In the genomic region with DNA sequence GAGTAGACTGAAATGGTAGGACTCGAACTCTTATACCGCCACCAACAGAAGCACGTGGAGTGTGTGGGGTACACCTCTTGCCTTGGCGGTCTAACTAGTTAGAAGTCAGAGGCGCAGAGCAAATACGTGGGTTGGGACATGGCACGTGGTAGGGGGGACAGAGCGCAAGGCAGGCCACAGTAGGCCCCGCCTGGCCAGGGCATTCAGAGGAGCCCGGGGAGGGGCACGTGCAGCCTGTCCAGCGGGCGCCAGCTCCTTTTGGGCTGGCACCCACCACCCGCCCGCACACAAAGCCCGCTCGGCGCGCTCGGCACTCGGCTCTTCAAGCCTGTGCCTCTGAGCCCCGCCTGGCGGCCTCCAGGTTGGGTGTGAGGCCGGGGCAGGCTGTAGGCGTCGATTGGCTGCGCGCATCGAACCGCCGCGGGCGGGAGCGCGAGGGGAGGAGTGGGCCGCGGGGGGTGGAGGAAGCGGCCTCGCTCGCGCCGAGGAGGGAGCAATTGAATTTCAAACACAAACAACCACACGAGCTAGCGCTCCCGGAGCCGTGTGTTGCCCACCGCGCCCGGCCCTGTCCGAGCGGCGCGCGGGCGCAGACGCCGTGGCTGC, we compare ENCODE assay signal across 1 mouse cellular context.
A peak's percentile ranks its signal among the peaks of the same experiment; 100 is the strongest.
TF ChIP-seq lines count a peak whose summit lies in the region.

Gene Hdgf, plus strand, starts transcription at position 442 of the 606 bp plus-strand sequence.

TF ChIP-seq in MEL, 35 proteins besides CTCF, POLR2A, EP300 and RAD21 (continued from another document):
- TF ChIP-seq HCFC1 (IDR thresholded peaks at IDR 0.05; ENCODE audit: low read depth, low read length) = peak; percentile 95
- peak; percentile 71; the same call in 1 of the 2 replicates for TF ChIP-seq GABPA (IDR thresholded peaks at IDR 0.05; ENCODE audit: low read depth, low read length)
- no peak for TF ChIP-seq CHD1 (IDR thresholded peaks at IDR 0.05; ENCODE audit: low read depth, low read length)
